Mouse (Mus musculus) liver, embryonic 14.5 days (tissue): ENCODE measurements at regions not wholly inside any gene's neighbourhood (a gene's known extent, or its start where the extent isn't known, plus 50 kb on each side); places are given as distances from the start of the nearest gene placed in this dataset.

ENCODE experiments used
- ATAC-seq: fragments of 200-750 bp; cut with Nextera tagmentation; 2 replicates; pipeline ENCODE4 v1.8.0; 2017; ENCODE audit warnings: moderate number of reproducible peaks, mild to moderate bottlenecking, moderate library complexity; ENCODE audit not compliant: insufficient read depth
- DNase-seq, 3 experiments: peaks; one replicate each; pipeline ENCODE4 v3.0.0-alpha.2; 2012 to 2013; ENCODE audit warnings: low read depth in 3 of 3, low spot score in 3 of 3
- H3K27ac ChIP-seq: fragments of 300-500 bp; sonication (generic); 2 replicates; pipeline ENCODE4 v1.5.1; 2014; ENCODE audit warnings: moderate library complexity, mild to moderate bottlenecking, control low read depth, inconsistent platforms
- H3K27me3 ChIP-seq: fragments of 300-500 bp; sonication (generic); 2 replicates; pipeline ENCODE4 v1.6.1; 2014; ENCODE audit warnings: mild to moderate bottlenecking, low read length, moderate library complexity; ENCODE audit not compliant: control insufficient read depth, insufficient read depth
- H3K36me3 ChIP-seq: fragments of 300-500 bp; sonication (generic); replicated peaks from 2 replicates; pipeline ENCODE4 v1.6.1; 2014; ENCODE audit warnings: low read depth; ENCODE audit not compliant: control insufficient read depth, insufficient read depth
- H3K4me1 ChIP-seq, 2 experiments: fragments of 200-500 bp in 1 of 2; fragments of 300-500 bp in 1 of 2; sonication (generic) in 1 of 2; replicated peaks; 2 replicates each; pipeline ENCODE4 v1.6.1; 2012 to 2014; ENCODE audit warnings: antibody characterized with exemption in 1 of 2, inconsistent platforms in 1 of 2, low read length in 1 of 2; ENCODE audit not compliant: control insufficient read depth in 2 of 2, insufficient read depth in 2 of 2
- H3K4me2 ChIP-seq: fragments of 300-500 bp; sonication (generic); 2 replicates; pipeline ENCODE4 v1.6.1; 2014; ENCODE audit warnings: low read depth, mild to moderate bottlenecking, control low read depth, moderate library complexity
- H3K4me3 ChIP-seq, 2 experiments: fragments of 200-500 bp in 1 of 2; fragments of 300-500 bp in 1 of 2; sonication (generic) in 1 of 2; 2 replicates each; pipeline ENCODE4 v1.5.1; 2012 to 2014; ENCODE audit warnings: low read depth in 2 of 2, low read length in 2 of 2, mild to moderate bottlenecking in 2 of 2, control low read depth in 1 of 2, inconsistent platforms in 1 of 2, moderate library complexity in 1 of 2; ENCODE audit not compliant: insufficient read depth in 1 of 2
- H3K9ac ChIP-seq: fragments of 300-500 bp; sonication (generic); replicated peaks from 2 replicates; pipeline ENCODE4 v1.6.1; 2014; ENCODE audit warnings: mild to moderate bottlenecking, control low read depth, moderate library complexity
- H3K9me3 ChIP-seq: fragments of 300-500 bp; sonication (generic); 2 replicates; pipeline ENCODE4 v1.6.1; 2016; ENCODE audit warnings: low read length, mixed read lengths; ENCODE audit not compliant: control insufficient read depth
- CTCF ChIP-seq: IDR thresholded peaks from 2 replicates; pipeline ENCODE4 v1.5.1; 2016; ENCODE audit warnings: antibody characterized with exemption, low read depth, control low read depth
- EP300 ChIP-seq: IDR thresholded peaks from 2 replicates; pipeline ENCODE4 v1.6.1; 2016; ENCODE audit warnings: antibody characterized with exemption, low read depth
- WGBS: fragments of 180-500 bp; shearing (Covaris S2); extraction: QIAGEN DNeasy Blood & Tissue Kit; methylation state at CpG from one replicate; pipeline ENCODE4 v1.1.7; 2014; ENCODE audit not compliant: insufficient replicate concordance; 5-methylcytosine and 5-hydroxymethylcytosine counted together

DNA sequence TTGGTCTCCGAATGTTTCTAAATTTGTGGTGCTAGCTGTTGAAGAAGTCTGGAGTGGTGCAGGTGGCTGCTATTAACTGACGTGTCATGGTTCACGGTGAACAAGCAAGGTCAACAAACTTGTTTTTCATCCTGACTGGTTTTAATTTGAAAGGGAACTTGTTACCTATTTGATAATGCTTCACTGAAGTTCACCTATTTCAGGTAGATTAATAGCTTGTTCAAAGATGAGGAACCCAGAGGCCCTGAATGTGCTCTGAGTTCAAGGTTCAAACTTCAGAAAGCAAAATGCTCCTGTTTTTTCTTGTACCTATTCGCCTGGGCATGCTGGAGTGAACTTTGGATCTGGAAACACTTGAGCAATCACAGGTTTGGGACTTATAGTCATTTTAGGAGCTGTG lies 136.7 kb upstream of the Zeb2 start:
- no peak overlapping the region for H3K9ac ChIP-seq
- H3K27me3 ChIP-seq, result no peaks in the 10 kb centered on the region
- no peak for TF ChIP-seq EP300
- no peak for TF ChIP-seq CTCF
- H3K36me3 ChIP-seq, result no peaks in the 10 kb centered on the region
- ATAC-seq (no peak), DNase-seq (no peak)
- 51% methylated on average over 4 of the region's 4 CpGs for WGBS
- H3K4me1 ChIP-seq, result no peaks in the 10 kb centered on the region
- no peak overlapping the region for H3K27ac ChIP-seq
- no peak overlapping the region for H3K4me2 ChIP-seq
- no peaks in the 10 kb centered on the region for H3K9me3 ChIP-seq
- H3K4me3 ChIP-seq, result no peak overlapping the region

DNA sequence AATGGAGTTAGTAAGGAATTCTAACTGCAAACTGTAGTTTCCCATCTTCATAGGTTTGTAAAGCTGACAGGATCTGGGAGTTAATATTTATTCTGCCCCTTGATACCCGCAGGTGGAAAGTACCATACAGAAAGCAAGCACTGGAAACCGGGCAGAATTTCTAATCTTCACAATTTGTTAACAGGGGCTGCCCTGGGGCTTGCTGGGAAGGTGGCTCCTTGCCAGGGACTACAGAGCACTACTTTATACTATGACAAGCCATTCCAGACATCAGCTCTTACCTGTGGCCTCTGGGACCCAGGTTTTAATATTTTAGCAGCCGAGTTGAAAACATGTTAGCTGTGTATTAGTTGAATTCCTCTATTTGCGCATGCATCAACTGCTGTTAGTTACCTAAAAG lies 135.1 kb upstream of the Zeb2 start:
- TF ChIP-seq CTCF (no peak), EP300 (no peak)

DNA sequence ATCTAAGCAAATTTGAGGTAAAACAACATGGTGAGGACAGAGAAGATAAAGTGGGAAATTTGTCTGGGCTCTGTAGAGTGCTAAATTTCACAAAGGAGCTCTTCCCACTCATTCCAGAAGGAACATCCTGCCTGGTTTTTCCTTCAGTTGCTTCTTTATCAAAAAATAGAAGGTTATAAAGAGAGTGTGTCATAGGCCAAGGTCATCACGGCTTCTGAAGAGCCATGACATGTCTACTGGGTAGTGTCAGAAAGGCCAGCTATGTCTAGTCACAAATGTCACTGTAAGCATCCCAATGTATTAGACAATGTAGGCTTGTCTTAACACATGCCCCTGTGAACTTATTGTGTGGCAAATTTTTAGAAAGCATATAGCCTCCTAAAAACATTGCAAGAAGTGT lies 132.5 kb upstream of the Zeb2 start:
- TF ChIP-seq EP300 (no peak), CTCF (no peak)
- H3K4me1 ChIP-seq, result no peaks in the 10 kb centered on the region; a peak in 2 of 4 replicates
- ATAC-seq, result no peak
- no peak overlapping the region for H3K27ac ChIP-seq
- 72% methylated on average over 1 of the region's 1 CpGs for WGBS
- no peak for DNase-seq
- no peak overlapping the region for H3K9ac ChIP-seq
- no peak overlapping the region for H3K4me3 ChIP-seq
- no peaks in the 10 kb centered on the region for H3K9me3 ChIP-seq
- H3K4me2 ChIP-seq, result no peak overlapping the region
- H3K27me3 ChIP-seq, result no peaks in the 10 kb centered on the region
- H3K36me3 ChIP-seq, result no peaks in the 10 kb centered on the region

More for the DNA sequence above, 135.1 kb upstream of the Zeb2 start:
- no peak overlapping the region for H3K4me2 ChIP-seq
- 68% methylated on average over 4 of the region's 4 CpGs for WGBS
- H3K27ac ChIP-seq, result no peak overlapping the region
- no peaks in the 10 kb centered on the region for H3K27me3 ChIP-seq
- no peak overlapping the region for H3K4me3 ChIP-seq
- no peaks in the 10 kb centered on the region for H3K4me1 ChIP-seq
- ATAC-seq (no peak), DNase-seq (no peak)
- H3K36me3 ChIP-seq, result no peaks in the 10 kb centered on the region
- no peak overlapping the region for H3K9ac ChIP-seq
- no peaks in the 10 kb centered on the region for H3K9me3 ChIP-seq

DNA sequence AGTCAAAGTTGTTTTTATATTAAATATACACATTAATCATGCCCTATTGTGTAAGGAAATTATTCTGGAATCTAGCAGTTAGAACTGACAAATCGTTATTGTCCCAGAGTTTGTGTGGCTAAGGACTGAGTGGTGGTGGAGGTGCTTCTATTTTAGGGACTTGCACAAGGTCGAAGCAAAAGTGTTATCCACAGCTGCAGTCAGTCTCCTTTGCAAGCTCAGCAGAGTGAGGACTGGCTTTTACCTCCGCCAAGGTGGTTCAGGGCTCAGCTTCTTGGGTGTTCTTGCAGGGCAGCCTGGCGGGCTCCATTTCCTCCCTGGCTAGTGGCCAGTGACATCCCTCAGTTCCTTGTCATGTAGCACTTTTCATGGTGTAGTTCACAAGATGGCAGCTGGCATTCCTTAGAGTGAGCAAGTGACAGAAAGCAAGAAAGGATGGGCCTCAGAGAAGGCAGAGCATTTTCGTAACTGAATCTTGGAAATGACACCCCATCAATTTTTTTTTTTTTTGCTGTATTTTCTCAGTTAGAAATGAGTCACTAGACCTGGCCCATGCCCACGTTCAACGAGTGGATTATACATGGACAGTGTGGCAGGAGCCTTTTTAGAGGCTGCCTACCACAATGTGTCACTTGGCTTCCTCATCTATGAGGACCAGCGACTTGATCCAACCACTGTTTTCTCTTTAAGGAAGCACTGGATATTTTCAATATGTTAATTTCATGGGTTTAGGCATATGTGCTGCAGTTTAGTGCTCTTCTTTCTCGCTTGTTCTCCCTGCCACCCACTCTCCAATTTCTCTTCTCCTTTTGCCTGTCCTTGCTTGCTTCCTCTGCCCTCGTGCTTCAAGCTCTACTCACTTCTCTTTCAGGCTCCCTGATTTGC lies 129.1 kb upstream of the Zeb2 start:
- no peak overlapping the region for H3K27ac ChIP-seq
- no peak overlapping the region for H3K4me3 ChIP-seq
- TF ChIP-seq CTCF, result no peak
- TF ChIP-seq EP300, result no peak
- no peaks in the 10 kb centered on the region; a peak in 2 of 4 replicates for H3K4me1 ChIP-seq
- no peak for ATAC-seq
- no peaks in the 10 kb centered on the region for H3K36me3 ChIP-seq
- no peak overlapping the region for H3K9ac ChIP-seq
- H3K9me3 ChIP-seq, result no peaks in the 10 kb centered on the region
- no peak overlapping the region for H3K4me2 ChIP-seq
- no peak for DNase-seq
- WGBS, result 46% methylated on average over 10 of the region's 10 CpGs
- no peaks in the 10 kb centered on the region for H3K27me3 ChIP-seq

DNA sequence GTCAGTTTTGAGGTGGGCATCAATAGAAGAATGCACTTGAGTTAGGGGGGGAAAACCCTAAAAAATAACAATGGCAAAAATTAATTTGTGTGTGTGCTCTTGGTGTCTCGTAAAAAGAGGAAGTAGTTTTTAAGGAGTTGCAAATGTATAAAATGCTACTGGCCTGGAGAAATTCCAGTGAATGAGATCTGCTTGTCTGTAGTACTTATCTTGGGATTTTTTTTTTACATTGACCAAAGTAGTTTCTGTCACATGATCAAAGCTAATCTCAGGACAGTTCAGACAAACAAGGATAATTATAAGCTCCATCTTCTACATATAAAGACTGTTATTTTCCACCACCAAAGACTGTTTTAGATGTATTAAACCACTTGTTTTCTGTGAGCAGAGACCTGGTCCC lies 128.3 kb upstream of the Zeb2 start:
- H3K36me3 ChIP-seq, result no peaks in the 10 kb centered on the region
- H3K4me3 ChIP-seq, result no peak overlapping the region
- ATAC-seq, result no peak
- no peaks in the 10 kb centered on the region for H3K9me3 ChIP-seq
- no peak for DNase-seq
- H3K27me3 ChIP-seq, result no peaks in the 10 kb centered on the region
- TF ChIP-seq EP300 (no peak), CTCF (no peak)
- no peaks in the 10 kb centered on the region; a peak in 2 of 4 replicates for H3K4me1 ChIP-seq
- H3K4me2 ChIP-seq, result no peak overlapping the region
- H3K27ac ChIP-seq, result no peak overlapping the region
- no peak overlapping the region for H3K9ac ChIP-seq
- 28% methylated on average over 1 of the region's 1 CpGs for WGBS
